Mouse (Mus musculus) embryonic facial prominence, embryonic 12.5 days (tissue): ENCODE measurements around the gene Mrps21. TPM values are rescaled to one million over a fixed set of nuclear protein-coding genes. Genes with fewer than 3 reads are reported as not detected.
A peak's percentile ranks its signal among the peaks of the same experiment; 100 is the strongest.
"Not testable (repeated sequence)": the region's sequence is repeated elsewhere in the genome, so short reads cannot be mapped to it uniquely, and the experiment has no call there.

Source experiments
- ATAC-seq: fragments of 200-750 bp; cut with Nextera tagmentation; 2 replicates; pipeline ENCODE4 v1.8.0; 2017; ENCODE audit not compliant: insufficient number of reproducible peaks, insufficient read depth, low FRiP score, low TSS enrichment
- H3K27ac ChIP-seq: fragments of 300-500 bp; sonication (generic); 2 replicates; pipeline ENCODE4 v1.5.1; 2016; ENCODE audit warnings: mild to moderate bottlenecking
- H3K27me3 ChIP-seq: fragments of 300-500 bp; sonication (generic); 2 replicates; pipeline ENCODE4 v1.6.1; 2016; ENCODE audit warnings: mild to moderate bottlenecking, moderate library complexity
- H3K36me3 ChIP-seq: fragments of 300-500 bp; sonication (generic); 2 replicates; pipeline ENCODE4 v1.6.1; 2016; ENCODE audit warnings: mild to moderate bottlenecking
- H3K4me1 ChIP-seq: fragments of 300-500 bp; sonication (generic); 2 replicates; pipeline ENCODE4 v1.6.1; 2016
- H3K4me2 ChIP-seq: fragments of 300-500 bp; sonication (generic); replicated peaks from 2 replicates; pipeline ENCODE4 v1.6.1; 2016; ENCODE audit warnings: mild to moderate bottlenecking, moderate library complexity
- H3K4me3 ChIP-seq: fragments of 300-500 bp; sonication (generic); 2 replicates; pipeline ENCODE4 v1.5.1; 2016; ENCODE audit warnings: mild to moderate bottlenecking
- H3K9ac ChIP-seq: fragments of 300-500 bp; sonication (generic); 2 replicates; pipeline ENCODE4 v1.6.1; 2016; ENCODE audit warnings: mild to moderate bottlenecking, moderate library complexity
- H3K9me3 ChIP-seq: fragments of 300-500 bp; sonication (generic); 2 replicates; pipeline ENCODE4 v1.6.1; 2016; ENCODE audit warnings: mild to moderate bottlenecking, moderate library complexity
- WGBS: fragments of 180-500 bp; shearing (Covaris S2); methylation state at CpG from one replicate; pipeline ENCODE4 v1.1.7; 2016; 5-methylcytosine and 5-hydroxymethylcytosine counted together
- polyA plus RNA-seq: library from polyadenylated mRNA; unstranded; fragments of >200 nt; fragmentation: Nextera tagmentation; extraction: Ambion mirVana; gene quantifications from 2 replicates; pipeline ENCODE4 v1.2.1, GENCODE M21; 2016

Gene Mrps21
- polyA plus RNA-seq, 1 experiment from 2014 or later: 332 TPM

DNA sequence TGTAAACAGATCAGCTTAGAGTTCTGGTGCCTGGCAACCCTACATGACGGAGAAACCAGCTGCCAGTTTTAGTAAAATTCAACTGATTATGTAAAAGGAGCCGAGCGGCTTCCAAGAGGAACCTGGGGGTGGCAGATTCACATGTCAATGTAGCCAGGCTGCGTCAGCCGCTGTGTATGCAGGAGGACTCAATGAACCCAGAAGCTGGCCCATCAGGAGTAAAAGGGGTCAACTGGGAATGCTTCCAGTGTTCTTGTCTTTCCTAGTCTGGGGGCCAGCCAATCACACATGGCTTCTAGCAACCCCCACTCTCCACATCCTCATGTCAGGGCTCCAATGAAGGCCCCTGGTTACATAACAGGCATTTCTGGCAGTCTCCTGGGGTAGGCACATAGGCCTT lies 6.3 kb downstream of the Mrps21 start:
- no peak for ATAC-seq
- WGBS: 93% methylated on average over 5 of the region's 5 CpGs

DNA sequence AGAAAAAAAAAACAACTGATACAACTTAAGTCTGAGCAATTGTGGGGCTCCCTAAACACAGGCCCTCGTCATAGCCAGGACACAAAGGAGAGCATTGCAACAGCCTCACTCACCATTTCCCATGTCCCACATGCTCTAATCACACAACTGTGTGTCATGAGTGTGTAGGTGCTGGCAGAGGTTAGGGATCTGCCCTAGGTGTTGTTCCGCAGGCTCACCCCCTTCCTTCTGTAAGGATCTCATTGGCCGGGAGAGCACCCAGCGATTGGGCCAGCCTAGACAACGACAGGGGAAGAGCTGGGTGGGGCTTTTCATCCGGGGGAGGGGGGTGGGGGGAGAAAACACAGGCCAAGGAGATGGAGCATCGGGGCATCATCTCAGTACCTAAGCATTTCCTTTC lies 7.7 kb downstream of the Mrps21 start:
- Histone ChIP-seq H3K36me3 (peaks cover 32% of the 10 kb centered on the region), H3K9me3 (no peaks in the 10 kb centered on the region), H3K4me3 (no peak overlapping the region), H3K4me2 (no peak overlapping the region), H3K27me3 (no peaks in the 10 kb centered on the region), H3K4me1 (no peaks in the 10 kb centered on the region), H3K27ac (no peak overlapping the region), H3K9ac (no peak overlapping the region)
- WGBS: 74% methylated on average over 7 of the region's 7 CpGs
- no peak for ATAC-seq

More for the DNA sequence above, 6.3 kb downstream of the Mrps21 start:
- no peaks in the 10 kb centered on the region for H3K27me3 ChIP-seq
- H3K4me1 ChIP-seq: peaks cover 1% of the 10 kb centered on the region; the same call in 1 of the 2 replicates
- H3K27ac ChIP-seq: no peak overlapping the region
- H3K9me3 ChIP-seq: no peaks in the 10 kb centered on the region
- H3K4me3 ChIP-seq: no peak overlapping the region
- no peak overlapping the region for H3K9ac ChIP-seq
- H3K4me2 ChIP-seq: no peak overlapping the region
- peaks cover 43% of the 10 kb centered on the region for H3K36me3 ChIP-seq

DNA sequence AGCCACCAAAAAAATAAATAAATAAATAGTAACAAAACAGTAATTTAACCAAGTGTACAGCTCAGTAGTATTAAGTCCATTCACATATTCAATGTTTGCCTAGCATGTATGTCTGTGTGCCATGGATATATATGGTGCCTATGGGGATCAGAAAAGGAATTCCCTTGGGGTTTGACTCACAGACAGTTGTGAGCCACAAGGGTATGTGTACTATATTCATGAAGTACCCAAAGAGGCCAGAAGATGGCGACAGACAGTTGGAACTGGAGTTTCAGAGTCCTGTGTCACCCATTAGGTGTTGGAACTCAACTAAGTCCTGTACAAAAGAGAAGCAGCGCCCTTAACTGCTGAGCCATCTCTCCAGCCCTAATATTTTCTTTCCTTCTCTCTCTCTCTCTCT lies 9.5 kb downstream of the Mrps21 start:
- WGBS: 34% methylated on average over 2 of the region's 2 CpGs
- Histone ChIP-seq H3K4me3 (no peak overlapping the region), H3K27ac (no peak overlapping the region), H3K4me1 (no peaks in the 10 kb centered on the region), H3K36me3 (peaks cover 16% of the 10 kb centered on the region), H3K9ac (no peak overlapping the region), H3K27me3 (no peaks in the 10 kb centered on the region), H3K9me3 (no peaks in the 10 kb centered on the region), H3K4me2 (no peak overlapping the region)
- ATAC-seq: no peak

DNA sequence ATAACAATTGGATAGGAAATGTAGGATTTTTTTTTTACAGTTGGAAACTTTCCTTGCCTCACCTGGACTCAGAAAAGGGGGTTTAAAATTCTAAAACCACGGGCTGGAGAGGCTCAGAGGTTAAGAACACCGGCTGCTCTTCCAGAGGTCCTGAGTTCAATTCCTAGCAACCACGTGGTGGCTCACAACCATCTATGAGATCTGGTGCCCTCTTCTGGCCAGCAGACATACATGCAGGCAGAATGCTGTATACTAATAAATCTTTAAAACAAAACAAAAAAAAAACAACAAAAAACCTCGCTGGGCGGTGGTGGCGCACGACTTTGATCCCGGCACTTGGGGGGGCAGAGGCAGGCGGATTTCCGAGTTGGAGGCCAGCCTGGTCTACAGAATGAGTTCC lies 10.1 kb downstream of the Mrps21 start:
- Histone ChIP-seq H3K27me3 (no peaks in the 10 kb centered on the region), H3K4me1 (no peaks in the 10 kb centered on the region), H3K9ac (no peak overlapping the region), H3K9me3 (no peaks in the 10 kb centered on the region), H3K27ac (no peak overlapping the region), H3K4me2 (no peak overlapping the region), H3K36me3 (peaks cover 12% of the 10 kb centered on the region; the same call in 1 of the 2 replicates), H3K4me3 (no peak overlapping the region)
- 80% methylated on average over 10 of the region's 10 CpGs for WGBS
- ATAC-seq: no peak

DNA sequence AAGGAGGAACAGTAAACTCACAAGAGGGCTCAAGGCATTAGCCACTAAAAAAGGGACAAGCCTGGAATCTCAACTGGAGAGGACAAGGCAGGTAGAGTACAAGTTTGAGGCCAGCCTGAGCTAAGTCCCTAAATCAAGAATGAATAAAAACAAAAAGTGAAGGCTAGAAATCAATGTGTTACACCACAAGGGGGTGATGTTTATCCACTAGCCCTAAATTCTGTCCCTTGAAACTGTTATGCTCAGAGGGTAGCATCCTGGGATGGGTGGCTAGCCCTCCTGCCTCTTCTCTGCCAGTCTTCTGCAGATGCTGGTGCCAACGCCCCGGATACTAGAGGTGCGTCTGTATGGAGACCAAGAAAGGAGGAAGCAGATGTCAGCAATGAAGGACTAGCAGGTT lies 11.0 kb downstream of the Mrps21 start:
- WGBS: 81% methylated on average over 3 of the region's 3 CpGs
- H3K9ac ChIP-seq: no peak overlapping the region
- no peak for ATAC-seq
- H3K36me3 ChIP-seq: peaks cover 8% of the 10 kb centered on the region; the same call in 1 of the 2 replicates
- H3K9me3 ChIP-seq: no peaks in the 10 kb centered on the region
- H3K27ac ChIP-seq: no peak overlapping the region
- no peaks in the 10 kb centered on the region for H3K27me3 ChIP-seq
- no peaks in the 10 kb centered on the region for H3K4me1 ChIP-seq
- no peak overlapping the region for H3K4me2 ChIP-seq
- H3K4me3 ChIP-seq: no peak overlapping the region

DNA sequence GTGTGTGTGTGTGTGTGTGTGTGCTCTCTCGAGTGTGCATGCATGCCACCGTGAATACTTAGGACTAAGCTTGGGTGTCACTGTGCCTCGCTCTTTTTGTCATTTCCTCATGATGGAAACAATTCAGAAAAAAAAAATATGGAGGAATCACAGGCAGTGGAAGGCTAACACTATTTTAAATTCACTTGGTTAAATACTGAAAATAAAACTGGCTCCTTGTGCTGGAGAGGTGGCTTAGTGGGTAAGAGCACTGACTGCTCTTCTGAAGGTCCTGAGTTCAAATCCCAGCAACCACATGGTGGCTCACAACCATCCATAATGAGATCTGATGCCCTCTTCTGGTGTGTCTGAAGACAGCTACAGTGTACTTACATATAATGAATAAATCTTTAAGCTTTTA lies 13.0 kb downstream of the Mrps21 start:
- WGBS: 84% methylated on average over 3 of the region's 3 CpGs
- not testable (repeated sequence) for H3K4me2 ChIP-seq, H3K27ac ChIP-seq, H3K27me3 ChIP-seq, H3K4me3 ChIP-seq, H3K4me1 ChIP-seq, H3K9ac ChIP-seq, ATAC-seq, H3K9me3 ChIP-seq, H3K36me3 ChIP-seq

DNA sequence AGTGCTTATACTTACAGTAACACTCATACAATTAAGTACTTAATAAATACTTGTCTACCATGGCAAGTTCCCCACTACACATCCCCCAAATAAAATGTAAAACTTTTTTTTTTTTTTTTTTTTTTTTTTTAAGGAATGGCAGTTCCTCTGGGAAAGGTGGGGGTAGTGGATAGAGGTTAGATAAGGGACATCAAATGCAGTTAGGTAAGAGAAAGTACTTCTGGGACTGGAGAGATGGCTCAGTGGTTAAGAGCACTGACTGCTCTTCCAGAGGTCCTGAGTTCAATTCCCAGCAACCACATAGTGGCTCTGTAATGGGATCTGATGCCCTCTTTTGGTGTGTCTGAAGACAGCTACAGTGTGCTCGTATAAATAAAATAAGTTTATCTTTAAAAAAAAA lies 14.3 kb downstream of the Mrps21 start:
- not testable (repeated sequence) for H3K4me2 ChIP-seq, H3K27ac ChIP-seq, H3K9me3 ChIP-seq, H3K4me3 ChIP-seq, ATAC-seq, H3K4me1 ChIP-seq, H3K27me3 ChIP-seq, H3K9ac ChIP-seq
- H3K36me3 ChIP-seq: peaks cover 14% of the 10 kb centered on the region
- 95% methylated on average over 1 of the region's 1 CpGs for WGBS

DNA sequence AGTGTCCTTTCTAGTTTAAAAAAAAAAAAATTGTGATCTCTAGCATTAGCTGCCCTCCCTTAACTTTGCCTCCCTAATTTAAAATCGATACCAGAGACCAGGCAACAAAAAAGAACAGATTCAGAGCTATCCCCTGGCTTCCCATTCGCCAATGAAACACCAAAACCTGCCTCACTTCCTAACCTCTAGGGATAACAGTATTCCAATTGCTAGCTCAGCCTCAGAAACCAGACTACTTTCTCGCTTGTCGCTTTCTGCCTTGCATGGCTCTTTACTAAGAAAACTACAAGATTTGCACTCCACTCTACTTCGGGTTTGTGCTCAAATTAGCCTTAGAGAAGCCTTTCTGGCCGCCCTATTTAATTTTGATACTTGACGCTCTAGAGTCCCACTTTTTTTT lies 15.2 kb downstream of the Mrps21 start:
- H3K36me3 ChIP-seq: peaks cover 22% of the 10 kb centered on the region
- peak overlapping the region; percentile 89 for H3K4me3 ChIP-seq
- H3K27ac ChIP-seq: peak overlapping the region; percentile 77
- 21% methylated on average over 7 of the region's 7 CpGs for WGBS
- peak overlapping the region; percentile 87 for H3K9ac ChIP-seq
- peaks cover 4% of the 10 kb centered on the region for H3K4me1 ChIP-seq
- peak overlapping the region; percentile 67 for H3K4me2 ChIP-seq
- ATAC-seq: no peak
- H3K9me3 ChIP-seq: no peaks in the 10 kb centered on the region
- no peaks in the 10 kb centered on the region for H3K27me3 ChIP-seq

DNA sequence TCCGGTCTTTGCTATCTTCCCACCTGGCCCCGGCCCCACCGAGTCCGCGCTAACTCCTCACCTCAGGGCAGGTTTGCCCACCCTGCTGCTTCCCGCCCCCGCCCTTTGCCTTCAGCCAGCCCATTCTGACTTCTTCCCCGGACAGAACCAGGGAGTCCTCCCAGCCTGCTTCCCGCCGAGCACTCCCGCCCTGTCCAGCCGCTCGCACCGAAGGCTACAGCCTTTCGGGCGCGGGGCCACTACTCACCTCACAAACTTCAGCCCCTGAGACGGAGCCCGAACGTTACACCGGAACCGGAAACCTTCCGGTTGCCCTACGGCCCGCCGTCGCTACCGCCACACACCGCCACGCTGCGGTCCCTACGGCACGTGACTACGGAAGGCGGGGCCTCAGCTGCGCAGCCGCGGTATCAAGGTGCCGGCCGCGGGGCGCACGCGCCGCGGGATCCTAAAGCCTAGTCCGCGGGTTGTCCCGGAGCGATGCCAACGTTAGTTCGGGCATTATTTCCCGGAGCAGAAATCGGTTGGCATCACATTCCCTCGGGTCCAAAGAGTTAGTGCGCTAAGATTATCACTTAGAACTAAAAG lies 15.7 kb downstream of the Mrps21 start, which contains the start of gene Prpf3:
Gene Prpf3 (minus strand): TSS at position 384 of the 588 bp plus-strand sequence.
- WGBS: 1% methylated on average over 56 of the region's 56 CpGs
- Histone ChIP-seq H3K9me3 (no peaks in the 10 kb centered on the region), H3K27ac (peak within 1 kb of the TSS; percentile 77), H3K4me2 (peak within 1 kb of the TSS; percentile 67), H3K9ac (peak within 1 kb of the TSS; percentile 87), H3K4me3 (peak within 1 kb of the TSS; percentile 89), H3K36me3 (peaks cover 27% of the 10 kb centered on the region), H3K4me1 (peaks cover 4% of the 10 kb centered on the region), H3K27me3 (no peaks in the 10 kb centered on the region)
- ATAC-seq: peak; percentile 95

DNA sequence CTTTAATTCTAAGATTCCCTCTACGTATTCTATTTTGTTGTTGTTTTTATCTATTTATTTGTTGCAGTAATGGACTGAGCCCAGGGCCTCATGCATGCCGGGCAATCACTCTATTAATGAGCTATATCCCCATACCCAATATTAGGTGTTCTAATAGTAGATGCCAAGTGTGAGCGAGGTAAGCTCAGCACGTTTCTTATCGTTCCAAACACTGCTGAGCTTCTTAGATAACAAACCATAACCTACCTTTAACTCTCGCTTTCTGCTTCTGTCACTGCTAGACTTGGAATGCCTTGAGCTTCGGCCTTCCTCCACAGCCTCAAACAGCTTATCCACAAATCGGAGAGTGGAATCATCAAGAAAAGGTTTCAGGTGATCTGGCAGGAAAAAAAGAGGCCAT lies 20.0 kb downstream of the Mrps21 start:
- Histone ChIP-seq H3K4me3 (no peak overlapping the region), H3K9ac (no peak overlapping the region), H3K27ac (no peak overlapping the region), H3K27me3 (no peaks in the 10 kb centered on the region), H3K4me2 (no peak overlapping the region), H3K36me3 (peaks cover 67% of the 10 kb centered on the region), H3K4me1 (peaks cover 4% of the 10 kb centered on the region), H3K9me3 (no peaks in the 10 kb centered on the region)
- no peak for ATAC-seq
- WGBS: 96% methylated on average over 8 of the region's 8 CpGs

DNA sequence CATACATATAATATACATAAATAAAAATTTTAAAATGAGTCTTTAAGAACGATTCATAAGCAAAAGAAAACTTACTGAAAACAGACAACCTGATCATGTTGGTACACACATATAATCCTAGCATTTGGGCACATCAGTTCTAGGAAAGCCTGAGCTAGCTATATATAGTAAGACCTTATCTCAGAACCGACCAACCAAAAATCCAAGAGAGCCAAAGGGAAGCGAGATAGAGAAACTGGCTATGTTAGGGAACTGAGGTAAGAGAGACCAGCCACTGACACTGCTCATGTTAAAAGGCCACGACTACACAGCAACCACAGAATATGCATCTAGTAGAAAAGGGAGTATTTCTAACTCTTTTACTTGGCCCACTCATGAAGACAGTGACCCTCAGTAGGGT lies 20.7 kb downstream of the Mrps21 start:
- H3K4me3 ChIP-seq: no peak overlapping the region
- H3K27ac ChIP-seq: no peak overlapping the region
- no peaks in the 10 kb centered on the region for H3K9me3 ChIP-seq
- no peak for ATAC-seq
- peaks cover 73% of the 10 kb centered on the region for H3K36me3 ChIP-seq
- H3K4me1 ChIP-seq: peaks cover 4% of the 10 kb centered on the region
- H3K9ac ChIP-seq: no peak overlapping the region
- H3K4me2 ChIP-seq: no peak overlapping the region
- WGBS: 89% methylated on average over 4 of the region's 4 CpGs
- H3K27me3 ChIP-seq: no peaks in the 10 kb centered on the region

DNA sequence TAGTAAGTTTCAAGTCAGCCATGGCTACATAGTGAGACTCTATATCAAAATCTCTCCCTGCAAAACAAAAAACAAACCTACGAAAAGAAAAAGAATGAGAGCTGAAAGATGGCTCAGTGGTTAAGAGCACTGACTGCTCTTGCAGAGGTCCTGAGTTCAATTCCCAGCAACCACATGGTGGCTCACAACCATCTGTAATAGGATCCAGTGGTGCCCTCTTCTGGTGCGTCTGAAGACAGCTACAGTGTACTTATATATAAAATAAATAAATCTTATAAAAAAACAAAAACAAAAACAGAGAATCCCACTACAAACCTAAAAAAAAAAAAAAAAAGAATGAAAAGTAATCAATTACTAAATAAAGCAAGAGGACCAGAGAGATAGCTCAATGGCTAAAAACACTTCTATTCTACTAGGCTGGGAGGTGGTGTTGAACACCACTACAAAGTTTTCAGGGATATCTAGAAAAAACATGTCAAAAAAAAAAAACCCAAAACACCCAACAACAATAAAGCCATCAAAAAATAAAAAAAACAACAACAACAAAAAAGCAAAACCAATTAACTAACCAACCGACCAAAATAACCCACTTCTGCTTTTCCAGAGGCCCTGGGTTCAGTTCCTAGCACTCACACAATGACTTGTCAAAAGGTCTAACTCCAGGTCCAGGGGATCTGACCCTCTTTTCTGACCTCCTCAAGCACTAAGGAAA lies 28.7 kb downstream of the Mrps21 start:
- Histone ChIP-seq H3K4me1 (no peaks in the 10 kb centered on the region), H3K36me3 (peaks cover 76% of the 10 kb centered on the region), H3K27ac (no peak overlapping the region), H3K27me3 (no peaks in the 10 kb centered on the region), H3K9ac (no peak overlapping the region), H3K9me3 (no peaks in the 10 kb centered on the region), H3K4me2 (no peak overlapping the region), H3K4me3 (no peak overlapping the region)
- 81% methylated on average over 3 of the region's 3 CpGs for WGBS
- no peak for ATAC-seq
